9 mouse cellular contexts compared by ENCODE assay signal in genomic region chr11:95006525-95007219, GRCm38 (mm10). TPM values are rescaled to one million over a fixed set of nuclear protein-coding genes. Genes with fewer than 3 reads are reported as not detected.
DNase-seq lines count a peak whose midpoint lies in the region; ATAC-seq lines count a peak whose summit lies in the region.
"Had no signal": no experiment of that assay in that cellular context is flagged by ENCODE, and none has a peak within 500 bp of the region (broad histone marks: within the 10 kb centered on the region; RNA-seq: fewer than 3 reads in every experiment).

No protein-coding gene starts in this region.

- H3K4me1 ChIP-seq in forebrain, embryonic 15.5 days, result peaks cover 49% of the 10 kb centered on the region

- H3K4me3 ChIP-seq in forebrain, embryonic 15.5 days, result peak overlapping the region; percentile 33

- H3K9me3 ChIP-seq in forebrain, embryonic 15.5 days, result no peaks in the 10 kb centered on the region

- DNase-seq in Muller cell, postnatal 12 days (ENCODE audit: inconsistent ontology term), result peak; percentile 65
- peak; percentile 78 for DNase-seq in c-Kit-positive CD71-positive TER-119-positive erythroid progenitor cells, embryonic 14.5 days (ENCODE audit: low spot score)
- peak; percentile 87 for DNase-seq in heart, postnatal 4 days
- peak; percentile 76 for DNase-seq in layer of hippocampus, adult 9-11 months
- peak; percentile 83 for DNase-seq in lung, postnatal 25 days (ENCODE audit: low spot score)
- DNase-seq in retina, adult 2 months (ENCODE audit: low read depth, low spot score), result peak; percentile 69
- DNase-seq in thymus, postnatal 4 days, result peak; percentile 87

- H3K4me2 ChIP-seq in forebrain, embryonic 15.5 days (replicated peaks), result peak overlapping the region; percentile 53

- peak overlapping the region; percentile 82 for H3K27ac ChIP-seq in forebrain, embryonic 15.5 days (replicated peaks)

- 1% methylated on average over 27 of the region's 27 CpGs for WGBS in forebrain, embryonic 15.5 days

- peak overlapping the region; percentile 42 for H3K9ac ChIP-seq in forebrain, embryonic 15.5 days (replicated peaks)

- peaks cover 32% of the 10 kb centered on the region for H3K36me3 ChIP-seq in forebrain, embryonic 15.5 days

- H3K27me3 ChIP-seq in forebrain, embryonic 15.5 days, result no peaks in the 10 kb centered on the region

- peak; percentile 57 for ATAC-seq in forebrain, embryonic 15.5 days (replicated peaks)

RNA-seq across cellular contexts. Expression of gene Samd14, which starts 3.0 kb away (rescaled TPM):
- 120 and 123 TPM in 2 replicates for polyA plus RNA-seq in forebrain, embryonic 15.5 days (2015; fragmentation: Nextera tagmentation; extraction: Ambion mirVana)
- total RNA-seq in heart, postnatal 4 days (2021), result 1 to 10 TPM; 9.1 to 9.5 TPM

RNA-seq across cellular contexts. Expression of gene Ppp1r9b, which starts 15.8 kb away (rescaled TPM):
- 23.0 and 23.9 TPM in 2 replicates for polyA plus RNA-seq in forebrain, embryonic 15.5 days (2015; fragmentation: Nextera tagmentation; extraction: Ambion mirVana)
- 10 to 100 TPM; 45.3 to 46.3 TPM for total RNA-seq in heart, postnatal 4 days (2021)

RNA-seq across cellular contexts. Expression of gene Sgca, which starts 30.5 kb away (rescaled TPM):
- not detected in 2 replicates for polyA plus RNA-seq in forebrain, embryonic 15.5 days (2015; fragmentation: Nextera tagmentation; extraction: Ambion mirVana)
- 10 to 100 TPM; 67.0 to 89.1 TPM for total RNA-seq in heart, postnatal 4 days (2021)

RNA-seq across cellular contexts. Expression of gene Pdk2, which starts 34.5 kb away (rescaled TPM):
- polyA plus RNA-seq in forebrain, embryonic 15.5 days (2015; fragmentation: Nextera tagmentation; extraction: Ambion mirVana), result 26.4 and 27.3 TPM in 2 replicates
- total RNA-seq in heart, postnatal 4 days (2021), result 100 to 1,000 TPM; 178 to 200 TPM

RNA-seq across cellular contexts. Expression of gene Hils1, which starts 39.3 kb away (rescaled TPM):
- polyA plus RNA-seq in forebrain, embryonic 15.5 days (2015; fragmentation: Nextera tagmentation; extraction: Ambion mirVana), result not detected in 2 replicates
- total RNA-seq in heart, postnatal 4 days (2021), result not detected
- total RNA-seq: layer of hippocampus, adult 8-10 months had no signal

Comparison
In these comparisons a context has a peak if more than half of its experiments do, and no peak if none do; other contexts are left out.
1. Peak in every context shown above with its lines: DNase-seq, ATAC-seq, H3K4me3 ChIP-seq and H3K27ac ChIP-seq.